11 mouse cellular contexts compared by ENCODE assay signal in the genomic region with DNA sequence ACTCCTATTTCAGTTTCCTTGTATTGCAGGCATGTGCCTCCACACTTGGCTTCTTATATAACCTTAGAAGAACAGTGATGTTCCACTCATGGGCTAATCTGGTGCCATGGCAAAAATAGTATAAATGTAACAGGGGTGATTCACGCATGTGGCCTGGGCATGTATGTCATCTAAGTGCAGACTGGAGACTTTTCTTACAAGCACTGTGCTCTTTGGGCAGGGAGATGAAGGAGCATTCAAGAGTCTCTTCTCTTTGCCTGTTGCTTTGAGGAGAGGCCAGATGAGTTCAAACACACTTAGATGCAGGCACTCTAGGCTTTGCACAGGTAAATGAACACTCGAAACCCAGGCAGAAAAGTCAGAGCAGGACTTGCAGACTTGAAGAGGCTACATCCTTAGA.
"Had no signal": no experiment of that assay in that cellular context is flagged by ENCODE, and none has a peak within 500 bp of the region (broad histone marks: within the 10 kb centered on the region; RNA-seq: fewer than 3 reads in every experiment).

No protein-coding gene starts in this region.

- H3K27ac ChIP-seq: limb, embryonic 15.5 days; liver, embryonic 12.5 days; midbrain, embryonic 10.5 days; midbrain, embryonic 15.5 days; neural tube, embryonic 12.5 days; stomach, postnatal 0 days had no signal

- H3K4me3 ChIP-seq: limb, embryonic 15.5 days; liver, embryonic 12.5 days; midbrain, embryonic 10.5 days; midbrain, embryonic 15.5 days; neural tube, embryonic 12.5 days had no signal

- ATAC-seq: liver, embryonic 12.5 days; midbrain, embryonic 15.5 days had no signal

- H3K4me2 ChIP-seq: limb, embryonic 15.5 days; liver, embryonic 12.5 days; midbrain, embryonic 15.5 days; neural tube, embryonic 12.5 days had no signal

- H3K9ac ChIP-seq: limb, embryonic 15.5 days; liver, embryonic 12.5 days; midbrain, embryonic 15.5 days; neural tube, embryonic 12.5 days had no signal

- H3K9me3 ChIP-seq: limb, embryonic 15.5 days; liver, embryonic 12.5 days; midbrain, embryonic 10.5 days; midbrain, embryonic 15.5 days; neural tube, embryonic 12.5 days had no signal

- H3K36me3 ChIP-seq: limb, embryonic 15.5 days; liver, embryonic 12.5 days; midbrain, embryonic 10.5 days; midbrain, embryonic 15.5 days; neural tube, embryonic 12.5 days had no signal

- DNase-seq: kidney, adult 18-20 months; kidney, postnatal 25 days; lung, postnatal 4 days; thymus, adult 18-20 months; thymus, postnatal 25 days had no signal

- H3K27me3 ChIP-seq: limb, embryonic 15.5 days; liver, embryonic 12.5 days; midbrain, embryonic 15.5 days; neural tube, embryonic 12.5 days had no signal
